Mouse (Mus musculus) lung, postnatal 0 days (tissue): ENCODE results near the gene Sept5. TPM values are rescaled to one million over a fixed set of nuclear protein-coding genes. Genes with fewer than 3 reads are reported as not detected.

Experiments
- ATAC-seq: fragments of 200-750 bp; cut with Nextera tagmentation; 2 replicates; pipeline ENCODE4 v1.8.0; 2017; ENCODE audit warnings: moderate library complexity
- DNase-seq: peaks from one replicate; pipeline ENCODE4 v3.0.0-alpha.2; 2016; ENCODE audit warnings: low spot score
- H3K27ac ChIP-seq: fragments of 300-500 bp; sonication (generic); 2 replicates; pipeline ENCODE4 v1.5.1; 2014; ENCODE audit warnings: antibody characterized with exemption, mild to moderate bottlenecking, low read length, mixed read lengths
- H3K27me3 ChIP-seq: fragments of 300-500 bp; sonication (generic); replicated peaks from 2 replicates; pipeline ENCODE4 v1.6.1; 2014; ENCODE audit warnings: low read length, mixed read lengths; ENCODE audit not compliant: insufficient read depth
- H3K36me3 ChIP-seq: fragments of 300-500 bp; sonication (generic); 2 replicates; pipeline ENCODE4 v1.6.1; 2014; ENCODE audit warnings: low read length, mixed read lengths; ENCODE audit not compliant: insufficient read depth
- H3K4me1 ChIP-seq: fragments of 300-500 bp; sonication (generic); 2 replicates; pipeline ENCODE4 v1.6.1; 2014; ENCODE audit warnings: antibody characterized with exemption, low read depth, low read length, mixed read lengths; ENCODE audit not compliant: insufficient read depth
- H3K4me2 ChIP-seq: fragments of 300-500 bp; sonication (generic); replicated peaks from 2 replicates; pipeline ENCODE4 v1.6.1; 2014; ENCODE audit warnings: low read depth, mild to moderate bottlenecking, low read length, moderate library complexity, mixed read lengths
- H3K4me3 ChIP-seq: fragments of 300-500 bp; sonication (generic); 2 replicates; pipeline ENCODE4 v1.5.1; 2014; ENCODE audit warnings: low read depth, low read length
- H3K9ac ChIP-seq: fragments of 300-500 bp; sonication (generic); replicated peaks from 2 replicates; pipeline ENCODE4 v1.6.1; 2014; ENCODE audit warnings: low read depth, mild to moderate bottlenecking
- H3K9me3 ChIP-seq: fragments of 300-500 bp; sonication (generic); 2 replicates; pipeline ENCODE4 v1.6.1; 2016; ENCODE audit warnings: low read length, mixed read lengths
- CTCF ChIP-seq: IDR thresholded peaks from 2 replicates; pipeline ENCODE4 v1.5.1; 2016; ENCODE audit warnings: antibody characterized with exemption, mild to moderate bottlenecking
- EP300 ChIP-seq: IDR thresholded peaks from 2 replicates; pipeline ENCODE4 v1.6.1; 2016; ENCODE audit warnings: antibody characterized with exemption, mild to moderate bottlenecking, control low read depth
- WGBS: fragments of 180-500 bp; shearing (Covaris S2); extraction: QIAGEN DNeasy Blood & Tissue Kit; methylation state at CpG from one replicate; pipeline ENCODE4 v1.1.7; 2014; 5-methylcytosine and 5-hydroxymethylcytosine counted together
- polyA plus RNA-seq: library from polyadenylated mRNA; unstranded; fragments of >200 nt; fragmentation: Nextera tagmentation; extraction: Ambion mirVana; gene quantifications from 2 replicates; pipeline ENCODE4 v1.2.1, GENCODE M21; 2015

Gene Sept5
- polyA plus RNA-seq, 1 experiment from 2014 or later, result 8.5 TPM

DNA sequence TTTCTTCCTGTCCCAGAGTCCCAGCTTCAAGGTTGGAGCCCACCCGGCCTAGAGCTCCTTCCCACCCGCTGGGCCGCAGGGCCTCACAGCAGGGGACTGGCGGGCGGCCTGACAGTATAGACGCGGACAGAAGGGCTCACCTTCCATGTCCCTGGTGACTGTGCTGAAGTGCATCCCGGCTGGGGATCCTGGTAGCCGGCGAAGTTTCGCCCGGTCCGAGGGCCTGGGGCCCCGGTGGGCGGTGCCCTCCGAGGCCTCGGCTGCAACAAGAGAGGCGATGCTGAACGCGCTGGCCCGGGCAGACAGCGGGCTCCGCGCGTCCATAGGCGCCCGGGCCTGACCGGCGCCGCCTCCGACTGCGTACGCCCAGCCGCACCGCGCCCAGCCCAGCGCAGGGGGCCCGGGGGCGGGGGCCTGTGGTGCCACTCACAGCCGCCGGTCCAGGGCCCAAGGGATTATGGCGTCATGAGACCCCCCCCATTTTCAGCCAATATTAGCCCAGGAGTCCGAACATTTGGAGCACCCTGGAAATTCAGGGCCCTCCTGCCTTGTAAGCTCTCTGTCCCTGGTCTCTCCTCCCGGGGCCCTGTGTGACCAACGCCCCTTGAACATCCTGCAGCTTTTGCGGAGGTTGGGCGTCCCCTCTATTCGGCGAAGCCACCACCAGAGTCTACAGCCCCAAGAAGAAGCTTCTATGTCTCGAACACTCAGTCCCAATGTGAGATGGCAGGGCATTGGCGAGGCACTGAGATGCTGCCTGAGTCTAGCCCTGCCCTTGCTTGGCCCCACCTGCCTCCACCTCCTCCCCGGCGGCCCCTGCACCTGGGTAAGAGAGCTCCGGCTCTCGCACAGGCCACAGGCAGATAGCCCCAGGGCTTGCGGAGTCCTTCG is 41.7 kb downstream of the Sept5 start:
- peak overlapping the region; percentile 83 for H3K4me2 ChIP-seq
- peak; percentile 39 for ATAC-seq
- H3K36me3 ChIP-seq, result no peaks in the 10 kb centered on the region
- peaks cover 82% of the 10 kb centered on the region for H3K27me3 ChIP-seq
- H3K27ac ChIP-seq, result no peak overlapping the region
- peaks cover 12% of the 10 kb centered on the region; the same call in 1 of the 2 replicates for H3K4me1 ChIP-seq
- H3K9me3 ChIP-seq, result no peaks in the 10 kb centered on the region
- TF ChIP-seq EP300, result no peak
- TF ChIP-seq CTCF, result no peak
- no peak for DNase-seq
- no peak overlapping the region for H3K9ac ChIP-seq
- peak overlapping the region; percentile 27 for H3K4me3 ChIP-seq
- 8% methylated on average over 54 of the region's 57 CpGs for WGBS

DNA sequence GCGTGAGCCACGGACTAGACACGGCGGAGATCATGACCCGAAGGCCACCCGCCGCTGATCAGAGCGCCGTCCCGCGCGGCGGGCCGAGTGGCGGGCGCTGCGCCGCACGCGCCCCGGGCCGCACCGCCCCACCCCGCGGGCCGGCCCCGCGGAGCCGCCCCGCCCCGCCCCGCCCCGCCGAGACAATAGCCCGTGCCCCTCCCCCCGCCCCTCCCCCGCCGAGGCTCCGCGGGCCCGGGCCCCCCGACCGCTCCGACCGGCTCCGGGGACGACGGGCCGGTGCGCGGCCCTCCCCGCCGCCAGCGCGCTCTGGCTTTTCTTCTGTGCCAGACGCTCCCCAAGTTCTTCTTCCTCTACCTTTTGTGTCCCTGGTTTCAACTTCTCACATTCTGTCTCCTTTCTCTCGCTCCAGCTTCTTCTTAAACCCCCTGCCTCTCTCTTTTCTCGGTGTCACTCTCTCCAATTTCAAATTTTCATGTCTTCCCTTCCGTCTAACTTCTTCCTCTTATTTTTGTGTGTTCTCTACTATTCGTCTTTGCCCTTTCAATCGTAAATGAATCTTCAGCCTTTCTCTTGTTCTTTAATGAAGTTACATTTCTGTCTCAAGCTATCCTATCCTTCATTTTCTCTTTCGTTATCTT is 42.7 kb downstream of the Sept5 start:
- Histone ChIP-seq H3K4me2 (peak overlapping the region; percentile 83), H3K4me1 (peaks cover 12% of the 10 kb centered on the region; the same call in 1 of the 2 replicates), H3K27ac (0 out of 2 replicates have a peak overlapping the region, but pooled peaks have one; percentile 26), H3K9ac (no peak overlapping the region; the same call in 1 of the 2 replicates), H3K4me3 (peak overlapping the region; percentile 48), H3K36me3 (no peaks in the 10 kb centered on the region), H3K9me3 (no peaks in the 10 kb centered on the region), H3K27me3 (peaks cover 89% of the 10 kb centered on the region)
- DNase-seq (no peak), ATAC-seq (no peak; the same call in 1 of the 2 replicates)
- 7% methylated on average over 12 of the region's 62 CpGs for WGBS
- TF ChIP-seq CTCF, result no peak
- no peak for TF ChIP-seq EP300

DNA sequence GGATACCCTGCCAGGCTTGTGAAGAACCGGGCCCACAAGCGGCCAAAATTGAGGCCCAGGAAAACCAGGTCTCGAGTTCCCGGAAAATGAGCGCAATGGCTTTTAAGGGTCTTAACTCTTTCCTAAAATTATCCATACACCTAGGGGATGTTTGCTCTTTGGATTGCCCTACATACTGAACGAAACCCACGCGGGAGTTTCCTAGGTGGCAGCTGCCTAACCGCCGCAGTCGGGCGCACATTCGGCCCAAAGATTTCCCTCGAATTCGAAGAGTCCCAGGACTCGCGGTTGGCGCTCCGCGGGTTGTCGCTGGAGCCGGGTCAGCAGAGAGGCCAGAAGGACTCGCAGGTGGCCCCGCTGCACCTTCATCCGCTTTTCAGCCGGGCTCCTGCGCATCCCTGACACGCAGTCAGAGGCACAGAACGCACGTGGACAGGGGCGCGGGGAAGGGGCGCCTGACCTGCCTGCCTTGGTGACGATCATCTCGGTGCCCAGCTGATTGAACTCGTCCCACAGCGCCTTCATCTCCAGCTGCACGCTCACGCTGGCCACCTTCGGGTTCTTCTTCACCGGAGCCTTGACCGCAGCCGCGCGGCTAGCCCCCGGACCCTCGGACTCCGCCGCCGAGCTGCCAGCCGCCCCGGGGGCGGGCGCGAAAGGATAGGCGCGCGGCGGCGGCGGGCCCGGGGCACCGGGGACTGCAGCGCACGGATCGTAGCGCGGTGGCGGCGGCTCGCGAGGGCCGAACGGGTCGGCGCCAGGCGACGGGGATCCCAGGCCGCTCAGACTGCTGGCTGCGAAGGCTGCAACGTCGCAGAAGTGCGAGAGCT is 43.5 kb downstream of the Sept5 start:
- WGBS, result 6% methylated on average over 75 of the region's 83 CpGs
- no peak; the same call in 1 of the 2 replicates for ATAC-seq
- H3K27me3 ChIP-seq, result peaks cover 89% of the 10 kb centered on the region
- no peak for TF ChIP-seq CTCF
- no peak for TF ChIP-seq EP300
- no peak overlapping the region; the same call in 1 of the 2 replicates for H3K9ac ChIP-seq
- H3K9me3 ChIP-seq, result no peaks in the 10 kb centered on the region
- peak overlapping the region; percentile 48 for H3K4me3 ChIP-seq
- H3K4me2 ChIP-seq, result peak overlapping the region; percentile 83
- H3K36me3 ChIP-seq, result no peaks in the 10 kb centered on the region
- 0 out of 2 replicates have a peak overlapping the region, but pooled peaks have one; percentile 32 for H3K27ac ChIP-seq
- no peak for DNase-seq
- H3K4me1 ChIP-seq, result peaks cover 11% of the 10 kb centered on the region

DNA sequence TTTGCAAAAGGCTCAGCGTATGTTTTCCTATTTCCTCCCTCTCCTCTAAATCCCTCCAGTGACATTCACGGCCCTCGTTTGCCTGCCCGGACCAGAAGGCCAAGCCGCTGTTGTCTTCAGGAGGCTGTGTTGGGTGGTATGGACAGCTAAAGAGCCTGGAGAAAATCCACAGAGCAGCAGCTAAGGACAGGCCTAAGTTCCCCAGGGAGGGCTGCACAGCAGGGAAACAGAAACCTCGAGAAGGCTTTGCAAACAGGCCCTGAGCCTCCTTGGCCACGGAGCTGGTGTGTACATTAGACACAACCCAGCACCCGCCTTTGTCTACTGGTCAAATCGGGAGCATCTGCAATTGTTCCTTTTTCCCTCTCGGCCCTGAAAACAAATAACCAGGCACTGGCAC is 44.1 kb downstream of the Sept5 start:
- Histone ChIP-seq H3K4me1 (peaks cover 13% of the 10 kb centered on the region), H3K27me3 (peaks cover 89% of the 10 kb centered on the region), H3K9ac (no peak overlapping the region; the same call in 1 of the 2 replicates), H3K27ac (0 out of 2 replicates have a peak overlapping the region, but pooled peaks have one; percentile 32), H3K9me3 (no peaks in the 10 kb centered on the region), H3K4me2 (peak overlapping the region; percentile 83), H3K4me3 (peak overlapping the region; percentile 48), H3K36me3 (no peaks in the 10 kb centered on the region)
- DNase-seq (no peak), ATAC-seq (no peak)
- WGBS, result 36% methylated on average over 10 of the region's 10 CpGs
- no peak for TF ChIP-seq CTCF
- no peak for TF ChIP-seq EP300

DNA sequence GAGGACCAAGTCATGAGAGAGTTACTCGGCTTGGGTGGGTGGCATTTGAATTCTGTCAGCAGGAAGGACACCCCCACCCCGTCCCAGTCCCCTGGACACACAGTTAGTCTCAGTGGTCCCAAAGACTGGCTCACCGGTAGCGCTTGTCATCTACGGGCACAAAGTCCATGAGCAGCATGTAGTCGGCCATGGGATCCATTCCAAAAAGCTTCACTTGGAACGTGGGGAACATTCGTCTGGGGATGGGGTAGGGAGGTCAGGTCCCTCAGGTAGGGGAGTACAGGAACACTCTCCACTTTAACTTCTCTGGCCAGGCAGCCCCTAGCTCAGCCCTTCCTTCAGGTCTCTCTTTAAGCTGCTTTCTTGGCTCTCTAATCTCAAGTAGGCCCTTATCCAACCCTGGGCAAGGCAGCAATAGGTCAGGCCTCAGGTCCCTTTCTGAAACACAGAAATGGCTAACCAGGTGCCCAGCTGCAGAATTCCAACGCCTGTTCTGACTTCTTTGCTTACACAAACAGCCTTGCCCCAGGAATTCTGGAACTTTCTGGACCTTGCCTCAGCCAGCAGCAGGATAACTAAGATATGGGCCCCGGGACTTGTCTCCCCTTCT is 44.7 kb downstream of the Sept5 start:
- Histone ChIP-seq H3K36me3 (no peaks in the 10 kb centered on the region), H3K27me3 (peaks cover 87% of the 10 kb centered on the region), H3K9ac (no peak overlapping the region; the same call in 1 of the 2 replicates), H3K4me3 (peak overlapping the region; percentile 48; the same call in 1 of the 2 replicates), H3K4me1 (peaks cover 13% of the 10 kb centered on the region), H3K9me3 (no peaks in the 10 kb centered on the region), H3K4me2 (peak overlapping the region; percentile 83), H3K27ac (0 out of 2 replicates have a peak overlapping the region, but pooled peaks have one; percentile 32)
- TF ChIP-seq CTCF (no peak), EP300 (no peak)
- DNase-seq (peak; percentile 49), ATAC-seq (no peak)
- 50% methylated on average over 10 of the region's 10 CpGs for WGBS
